Mouse (Mus musculus): ENCODE measurements at regions not wholly inside any gene's neighbourhood (a gene's known extent, or its start where the extent isn't known, plus 50 kb on each side); places are given as distances from the start of the nearest gene placed in this dataset.

DNA sequence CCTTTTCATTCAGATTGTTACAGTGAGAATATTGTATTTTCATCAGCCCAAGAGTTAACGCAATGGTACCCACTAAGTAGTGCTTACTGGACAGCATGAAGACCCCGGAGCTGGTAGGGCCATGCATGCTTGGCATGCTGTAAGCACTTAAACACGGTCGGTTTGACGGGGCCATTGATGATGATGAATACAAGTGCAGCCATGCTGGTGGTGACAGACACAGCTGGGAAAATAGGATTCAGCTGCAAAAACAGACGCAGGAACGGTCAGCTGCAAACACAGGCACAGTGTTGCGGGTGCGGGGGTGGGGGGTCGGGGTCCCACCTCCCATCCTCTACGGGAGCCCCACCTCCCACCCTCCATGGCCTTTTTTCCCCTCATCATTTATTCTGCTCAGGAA, 99.7 kb upstream of the Hs3st3a1 start:
- TF ChIP-seq POLR2A (IDR thresholded peaks at IDR 0.05; ENCODE audit: low read depth, low read length) = no peak
- no peak for TF ChIP-seq CTCF (conservative IDR thresholded peaks at IDR 0.05; ENCODE audit: insufficient read depth, insufficient read length, low read depth, low read length)
